Mouse (Mus musculus): ENCODE results near the gene Magoh. TPM values are rescaled to one million over a fixed set of nuclear protein-coding genes. Genes with fewer than 3 reads are reported as not detected.

Magoh gene
- total RNA-seq, 2 experiments from 2014 or later, result 55.3 to 71.7 TPM

Other genes with a start within 250 kb of the Magoh start
- gene Dmrtb1, start 195.5 kb upstream of the Magoh start, total RNA-seq (2015; ENCODE audit: low replicate concordance), result not detected in 2 replicates
- gene Dmrtb1, start 195.5 kb upstream of the Magoh start, total RNA-seq (2017; ENCODE audit: low replicate concordance), result not detected in 2 replicates
- 2.9 and 5.8 TPM in 2 replicates for gene Lrp8, start 77.5 kb upstream of the Magoh start, total RNA-seq (2015; ENCODE audit: low replicate concordance)
- 3.7 and 8.5 TPM in 2 replicates for gene Lrp8, start 77.5 kb upstream of the Magoh start, total RNA-seq (2017; ENCODE audit: low replicate concordance)
- gene 0610037L13Rik, start 10.1 kb downstream of the Magoh start, total RNA-seq (2015; ENCODE audit: low replicate concordance), result 17.7 and 19.3 TPM in 2 replicates
- gene 0610037L13Rik, start 10.1 kb downstream of the Magoh start, total RNA-seq (2017; ENCODE audit: low replicate concordance), result 3.9 and 10.7 TPM in 2 replicates
- 6.3 and 14.4 TPM in 2 replicates for gene Cpt2, start 43.9 kb downstream of the Magoh start, total RNA-seq (2015; ENCODE audit: low replicate concordance)
- 18.5 and 19.1 TPM in 2 replicates for gene Cpt2, start 43.9 kb downstream of the Magoh start, total RNA-seq (2017; ENCODE audit: low replicate concordance)
- gene Slc1a7, start 88.6 kb downstream of the Magoh start, total RNA-seq (2015; ENCODE audit: low replicate concordance), result not detected in 2 replicates
- not detected in 2 replicates for gene Slc1a7, start 88.6 kb downstream of the Magoh start, total RNA-seq (2017; ENCODE audit: low replicate concordance)
- gene Podn, start 216.7 kb downstream of the Magoh start, total RNA-seq (2015; ENCODE audit: low replicate concordance), result not detected in 2 replicates
- 0.13 TPM in 1 of 2 replicates, not detected in the other for gene Podn, start 216.7 kb downstream of the Magoh start, total RNA-seq (2017; ENCODE audit: low replicate concordance)

Data from erythroid progenitor cell, adult 5-6 weeks (primary cell).